Mouse (Mus musculus) intestine, postnatal 0 days (tissue): ENCODE measurements around the gene Erlin1. TPM values are rescaled to one million over a fixed set of nuclear protein-coding genes. Genes with fewer than 3 reads are reported as not detected.

Experiments
- ATAC-seq: fragments of 200-750 bp; cut with Nextera tagmentation; 2 replicates; pipeline ENCODE4 v1.8.0; 2017; ENCODE audit warnings: mild to moderate bottlenecking, moderate TSS enrichment, moderate library complexity
- H3K27ac ChIP-seq: fragments of 300-500 bp; sonication (generic); 2 replicates; pipeline ENCODE4 v1.5.1; 2014; ENCODE audit warnings: mild to moderate bottlenecking, low read depth, low read length, moderate library complexity
- H3K27me3 ChIP-seq: fragments of 300-500 bp; sonication (generic); replicated peaks from 2 replicates; pipeline ENCODE4 v1.6.1; 2014; ENCODE audit warnings: low read length, mixed read lengths; ENCODE audit not compliant: control insufficient read depth, insufficient read depth
- H3K36me3 ChIP-seq: fragments of 300-500 bp; sonication (generic); 2 replicates; pipeline ENCODE4 v1.6.1; 2014; ENCODE audit warnings: mild to moderate bottlenecking, moderate library complexity; ENCODE audit not compliant: control insufficient read depth, insufficient read depth
- H3K4me1 ChIP-seq: fragments of 300-500 bp; sonication (generic); replicated peaks from 2 replicates; pipeline ENCODE4 v1.6.1; 2014; ENCODE audit warnings: antibody characterized with exemption, low read length, mixed read lengths; ENCODE audit not compliant: control insufficient read depth, insufficient read depth
- H3K4me2 ChIP-seq: fragments of 300-500 bp; sonication (generic); replicated peaks from 2 replicates; pipeline ENCODE4 v1.6.1; 2014; ENCODE audit warnings: low read depth, mild to moderate bottlenecking, moderate library complexity
- H3K4me3 ChIP-seq: fragments of 300-500 bp; sonication (generic); 2 replicates; pipeline ENCODE4 v1.5.1; 2014; ENCODE audit warnings: low read depth, low read length
- H3K9ac ChIP-seq: fragments of 300-500 bp; sonication (generic); 2 replicates; pipeline ENCODE4 v1.6.1; 2014; ENCODE audit warnings: mild to moderate bottlenecking, low read depth, low read length
- H3K9me3 ChIP-seq: fragments of 300-500 bp; sonication (generic); 2 replicates; pipeline ENCODE4 v1.6.1; 2016; ENCODE audit warnings: mixed run types; ENCODE audit not compliant: control insufficient read depth
- CTCF ChIP-seq: sonication (generic); IDR thresholded peaks from 2 replicates; pipeline ENCODE4 v1.5.1; 2016; ENCODE audit warnings: low read depth, mild to moderate bottlenecking, control low read depth, antibody characterized with exemption, moderate library complexity
- WGBS: fragments of 180-500 bp; shearing (Covaris S2); extraction: QIAGEN DNeasy Blood & Tissue Kit; methylation state at CpG from one replicate; pipeline ENCODE4 v1.1.7; 2014; 5-methylcytosine and 5-hydroxymethylcytosine counted together
- polyA plus RNA-seq: library from polyadenylated mRNA; unstranded; fragments of >200 nt; fragmentation: Nextera tagmentation; extraction: Ambion mirVana; gene quantifications from 2 replicates; pipeline ENCODE4 v1.2.1, GENCODE M21; 2015

Erlin1 gene
- polyA plus RNA-seq, 1 experiment from 2014 or later = 21.0 TPM

DNA sequence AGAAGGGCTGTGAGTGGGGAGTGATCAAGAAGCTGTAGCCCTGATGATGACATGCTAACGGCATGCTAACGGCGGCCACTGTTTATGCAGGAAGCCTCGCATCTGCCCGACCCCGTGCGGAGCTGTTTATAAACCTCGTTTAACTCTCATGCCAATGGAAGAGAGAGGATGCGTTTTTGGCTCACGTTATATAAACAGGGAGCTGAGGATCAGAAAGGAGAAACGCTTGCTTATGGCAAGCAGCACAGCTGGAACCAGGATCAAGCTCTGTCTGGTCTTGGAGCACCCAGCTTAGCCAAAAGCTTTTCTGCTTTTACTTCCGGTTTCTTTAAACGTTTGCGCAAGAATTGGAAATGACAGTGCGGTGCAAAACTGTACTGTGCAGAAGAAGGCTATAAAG lies 60.8 kb downstream of the Erlin1 start:
- no peak overlapping the region; the same call in 1 of the 2 replicates for H3K27ac ChIP-seq
- H3K9me3 ChIP-seq = no peaks in the 10 kb centered on the region
- H3K4me2 ChIP-seq = no peak overlapping the region
- no peak overlapping the region for H3K4me3 ChIP-seq
- H3K9ac ChIP-seq = no peak overlapping the region
- WGBS = 56% methylated on average over 15 of the region's 15 CpGs
- no peaks in the 10 kb centered on the region for H3K36me3 ChIP-seq
- ATAC-seq = 0 out of 2 replicates have a peak, but pooled peaks have one; percentile 19
- H3K27me3 ChIP-seq = no peaks in the 10 kb centered on the region
- no peaks in the 10 kb centered on the region for H3K4me1 ChIP-seq
- TF ChIP-seq CTCF = no peak

GRCm38 (mm10) chr19:44007186-44007585 lies 62.4 kb downstream of the Erlin1 start:
- Histone ChIP-seq H3K9ac (no peak overlapping the region), H3K27me3 (no peaks in the 10 kb centered on the region), H3K27ac (no peak overlapping the region), H3K4me3 (no peak overlapping the region), H3K4me2 (no peak overlapping the region), H3K36me3 (no peaks in the 10 kb centered on the region), H3K4me1 (no peaks in the 10 kb centered on the region), H3K9me3 (no peaks in the 10 kb centered on the region)
- TF ChIP-seq CTCF = no peak
- no peak for ATAC-seq
- WGBS = 69% methylated on average over 12 of the region's 12 CpGs

DNA sequence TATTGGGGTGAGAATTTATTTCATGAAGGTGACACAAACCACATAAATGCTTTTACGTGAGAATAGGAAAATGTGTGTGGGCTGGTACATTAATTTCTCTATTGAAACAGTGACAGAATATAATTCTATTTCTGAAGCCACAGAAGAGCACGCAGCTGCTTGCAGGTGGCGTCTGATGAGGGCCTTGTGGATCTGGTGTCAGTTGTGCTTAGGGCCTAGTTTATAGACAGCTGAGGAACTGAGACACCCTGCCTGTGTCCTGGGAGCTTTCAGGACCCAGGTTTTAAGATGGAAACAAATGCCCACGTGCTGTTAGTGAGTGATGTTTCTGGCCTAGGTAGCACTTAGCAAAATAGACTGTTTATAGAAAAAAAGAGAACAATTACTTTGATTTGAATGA lies 64.6 kb downstream of the Erlin1 start:
- no peaks in the 10 kb centered on the region for H3K27me3 ChIP-seq
- ATAC-seq = no peak
- H3K4me3 ChIP-seq = no peak overlapping the region
- no peaks in the 10 kb centered on the region for H3K36me3 ChIP-seq
- no peak overlapping the region for H3K27ac ChIP-seq
- H3K9ac ChIP-seq = no peak overlapping the region
- TF ChIP-seq CTCF = no peak
- WGBS = 62% methylated on average over 4 of the region's 4 CpGs
- no peak overlapping the region for H3K4me2 ChIP-seq
- no peaks in the 10 kb centered on the region for H3K9me3 ChIP-seq
- no peaks in the 10 kb centered on the region for H3K4me1 ChIP-seq

DNA sequence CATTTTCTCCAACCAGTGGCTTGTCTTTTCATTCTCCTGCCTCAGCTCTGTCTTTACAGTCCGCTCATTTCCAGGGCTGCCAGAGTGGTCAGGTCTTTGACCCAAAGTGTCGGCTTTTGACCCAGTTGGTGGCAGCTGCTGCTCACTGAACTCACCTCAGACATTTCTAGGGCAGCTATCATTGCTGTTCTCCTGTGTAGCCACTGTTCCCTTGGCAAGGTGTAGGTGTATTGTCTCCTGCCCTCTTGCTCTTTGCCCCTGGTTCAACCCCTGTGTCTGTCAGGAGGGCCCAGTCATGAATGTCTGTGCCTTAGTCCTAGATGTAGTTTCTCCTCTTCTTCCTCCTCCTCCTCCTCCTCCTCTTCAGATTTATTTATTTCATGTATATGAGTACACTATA lies 65.3 kb downstream of the Erlin1 start:
- H3K4me3 ChIP-seq = no peak overlapping the region
- 89% methylated on average over 2 of the region's 2 CpGs for WGBS
- H3K27ac ChIP-seq = no peak overlapping the region
- H3K9ac ChIP-seq = no peak overlapping the region
- no peak for TF ChIP-seq CTCF
- H3K4me2 ChIP-seq = no peak overlapping the region
- H3K4me1 ChIP-seq = no peaks in the 10 kb centered on the region
- no peaks in the 10 kb centered on the region for H3K9me3 ChIP-seq
- H3K27me3 ChIP-seq = no peaks in the 10 kb centered on the region
- no peaks in the 10 kb centered on the region for H3K36me3 ChIP-seq
- no peak for ATAC-seq

DNA sequence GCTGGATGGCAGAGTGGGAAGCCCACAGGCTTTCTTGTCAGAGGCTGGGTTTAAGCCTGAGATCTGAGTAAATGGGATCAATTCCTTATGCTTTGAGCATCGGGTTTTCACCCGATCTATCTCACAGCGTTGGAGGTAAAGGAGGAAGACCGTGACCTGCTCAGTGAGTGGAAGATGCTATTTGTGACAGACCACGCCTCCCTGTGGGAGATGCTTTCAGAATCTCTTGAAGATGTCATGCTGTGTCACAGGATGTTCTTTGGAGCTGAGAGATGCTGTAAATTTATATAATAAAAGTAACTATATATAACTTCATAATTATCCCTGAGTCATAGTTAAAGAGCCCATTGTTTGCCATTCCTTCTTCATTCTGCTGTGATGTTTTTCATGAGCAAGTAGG lies 68.9 kb downstream of the Erlin1 start:
- 0 out of 2 replicates have a peak, but pooled peaks cover 4% of the 10 kb centered on the region for H3K4me1 ChIP-seq
- no peaks in the 10 kb centered on the region for H3K27me3 ChIP-seq
- TF ChIP-seq CTCF = no peak
- H3K9ac ChIP-seq = no peak overlapping the region
- 92% methylated on average over 5 of the region's 5 CpGs for WGBS
- no peak overlapping the region for H3K27ac ChIP-seq
- ATAC-seq = no peak
- no peak overlapping the region for H3K4me3 ChIP-seq
- H3K36me3 ChIP-seq = no peaks in the 10 kb centered on the region
- no peaks in the 10 kb centered on the region for H3K9me3 ChIP-seq
- no peak overlapping the region for H3K4me2 ChIP-seq

DNA sequence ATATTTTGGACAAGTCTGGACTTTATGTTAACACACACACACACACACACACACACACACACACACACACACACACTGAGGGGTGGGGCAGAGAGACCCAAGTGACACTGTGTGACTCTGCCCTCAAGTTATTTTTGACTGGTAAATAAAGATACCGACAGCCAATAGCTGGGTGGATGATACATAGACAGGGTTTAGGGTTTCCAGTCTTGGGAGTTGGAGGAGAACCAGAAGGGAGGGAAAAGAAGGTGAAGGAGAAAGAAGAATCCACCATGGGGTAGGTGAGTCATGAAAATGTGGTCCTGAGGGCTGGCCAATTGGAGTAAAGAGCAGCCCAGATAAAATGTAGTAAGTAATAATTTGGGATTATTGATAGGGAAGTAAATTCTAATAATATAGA lies 69.5 kb downstream of the Erlin1 start:
- TF ChIP-seq CTCF = no peak
- no peak for ATAC-seq
- H3K9me3 ChIP-seq = no peaks in the 10 kb centered on the region
- no peaks in the 10 kb centered on the region for H3K36me3 ChIP-seq
- 0 out of 2 replicates have a peak, but pooled peaks cover 4% of the 10 kb centered on the region for H3K4me1 ChIP-seq
- 58% methylated on average over 1 of the region's 1 CpGs for WGBS
- H3K27ac ChIP-seq = no peak overlapping the region
- no peaks in the 10 kb centered on the region for H3K27me3 ChIP-seq
- H3K4me2 ChIP-seq = no peak overlapping the region
- no peak overlapping the region for H3K9ac ChIP-seq
- no peak overlapping the region for H3K4me3 ChIP-seq
